Mouse (Mus musculus): Measurements from ENCODE around the gene Esp4. TPM values are rescaled to one million over a fixed set of nuclear protein-coding genes. Genes with fewer than 3 reads are reported as not detected.
"Not testable (repeated sequence)": the region's sequence is repeated elsewhere in the genome, so short reads cannot be mapped to it uniquely, and the experiment has no call there.

Gene Esp4
- total and polyA plus RNA-seq, 3 experiments: not detected

DNA sequence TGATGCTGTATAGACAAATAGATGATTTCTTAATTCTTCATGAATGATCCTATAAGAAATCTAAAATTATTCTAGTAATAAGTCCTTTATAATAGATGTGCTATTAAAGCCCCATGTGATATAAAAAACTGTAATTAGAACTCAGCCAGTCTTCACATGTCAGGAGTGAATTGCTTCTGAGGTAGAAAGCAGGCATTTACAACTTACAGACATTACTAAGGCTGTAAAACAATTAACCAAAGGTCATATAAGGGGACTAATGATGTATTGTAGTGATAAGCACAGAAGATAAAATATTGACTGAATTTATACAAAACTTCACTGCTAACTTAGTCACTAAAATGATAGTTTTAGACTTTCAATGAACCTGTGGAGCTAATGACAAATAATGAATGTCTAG, 7.1 kb upstream of the Esp4 start:
- H3K4me1 ChIP-seq (ENCODE audit: control insufficient read depth in 1 of 2, insufficient read depth in 2 of 2, low read length in 2 of 2): no peaks in the 10 kb centered on the region
- no peak overlapping the region for H3K4me3 ChIP-seq (ENCODE audit: control insufficient read depth in 1 of 2, insufficient read depth in 1 of 2, low read depth in 2 of 2, low read length in 2 of 2)
- no peak overlapping the region for H3K9ac ChIP-seq (ENCODE audit: control insufficient read depth, low read depth, low read length, poor library complexity, severe bottlenecking)
- no peak overlapping the region for H3K27ac ChIP-seq (ENCODE audit: control insufficient read depth, low read depth, low read length)
- H3K9me3 ChIP-seq (replicated peaks; ENCODE audit: insufficient read depth, low read length): no peaks in the 10 kb centered on the region
- no peak for DNase-seq (ENCODE audit: low read depth, low spot score)
- no peaks in the 10 kb centered on the region for H3K36me3 ChIP-seq (ENCODE audit: control insufficient read depth in 1 of 2, insufficient read depth in 2 of 2, low read length in 2 of 2)
- TF ChIP-seq SIN3A (IDR thresholded peaks at IDR 0.05; ENCODE audit: low read length) (no peak), RAD21 (IDR thresholded peaks at IDR 0.05; ENCODE audit: low read depth, low read length) (no peak), TAL1 (IDR thresholded peaks at IDR 0.05; ENCODE audit: low read length) (no peak), NRF1 (IDR thresholded peaks at IDR 0.05; ENCODE audit: insufficient read depth, low read depth, low read length, poor library complexity, severe bottlenecking) (no peak), CHD2 (IDR thresholded peaks at IDR 0.05; ENCODE audit: low read length) (no peak), GABPA (IDR thresholded peaks at IDR 0.05; ENCODE audit: low read depth, low read length) (no peak), ZKSCAN1 (IDR thresholded peaks at IDR 0.05; ENCODE audit: low read depth, low read length) (no peak), SMC3 (IDR thresholded peaks at IDR 0.05; ENCODE audit: low read depth, low read length) (no peak), JUND (IDR thresholded peaks at IDR 0.05; ENCODE audit: low read depth, low read length) (no peak), GATA1 (IDR thresholded peaks at IDR 0.05; ENCODE audit: low read depth, low read length) (no peak), MXI1 (IDR thresholded peaks at IDR 0.05; ENCODE audit: low read depth, low read length) (no peak)
- no peaks in the 10 kb centered on the region for H3K79me2 ChIP-seq (ENCODE audit: control insufficient read depth, insufficient read depth, low read length, poor library complexity)
- no peaks in the 10 kb centered on the region for H3K27me3 ChIP-seq (ENCODE audit: control insufficient read depth in 1 of 2, insufficient read depth in 2 of 2, low read length in 2 of 2)

DNA sequence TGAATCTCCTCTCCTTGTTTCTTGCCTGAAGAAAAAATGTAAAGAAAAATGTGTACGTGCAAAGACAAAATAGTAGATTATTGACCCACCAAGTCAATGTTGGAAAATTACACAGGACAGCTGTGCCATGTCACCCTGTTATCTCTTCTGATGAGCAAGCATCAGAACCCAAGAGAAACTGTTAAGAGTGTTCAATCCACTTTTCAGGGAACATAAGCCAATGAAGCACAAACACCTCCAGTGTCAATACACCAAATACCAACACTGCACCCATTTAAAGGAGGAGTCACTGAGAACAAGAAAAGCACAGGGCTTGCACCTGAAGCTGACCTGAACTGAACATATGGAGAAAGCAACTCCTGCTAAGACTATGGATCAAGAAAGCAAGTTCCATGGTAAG, 33.4 kb downstream of the Esp4 start, which contains the start of gene Esp3:
Gene Esp3 (plus strand): TSS at position 301 of the 400 bp plus-strand sequence.
- H3K4me3 ChIP-seq (ENCODE audit: control insufficient read depth in 1 of 2, insufficient read depth in 1 of 2, low read depth in 2 of 2, low read length in 2 of 2); DNase-seq (ENCODE audit: low read depth, low spot score); H3K9me3 ChIP-seq (replicated peaks; ENCODE audit: insufficient read depth, low read length); H3K36me3 ChIP-seq (ENCODE audit: control insufficient read depth in 1 of 2, insufficient read depth in 2 of 2, low read length in 2 of 2); H3K4me1 ChIP-seq (ENCODE audit: control insufficient read depth in 1 of 2, insufficient read depth in 2 of 2, low read length in 2 of 2); H3K27me3 ChIP-seq (ENCODE audit: control insufficient read depth in 1 of 2, insufficient read depth in 2 of 2, low read length in 2 of 2); H3K79me2 ChIP-seq (ENCODE audit: control insufficient read depth, insufficient read depth, low read length, poor library complexity); H3K27ac ChIP-seq (ENCODE audit: control insufficient read depth, low read depth, low read length); H3K9ac ChIP-seq (ENCODE audit: control insufficient read depth, low read depth, low read length, poor library complexity, severe bottlenecking): not testable (repeated sequence)

Other genes with a start within 250 kb of the Esp4 start
- not detected in 2 replicates for gene Esp8, start 78.6 kb upstream of the Esp4 start, total RNA-seq (2012; rRNA removed)
- not detected for gene Esp8, start 78.6 kb upstream of the Esp4 start, polyA plus RNA-seq (2012; ENCODE audit: insufficient read depth in 1 of 2, insufficient read length in 2 of 2, low read depth in 1 of 2, low replicate concordance in 2 of 2, missing spikeins in 1 of 2)
- gene Esp6, start 37.1 kb upstream of the Esp4 start, total RNA-seq (2012; rRNA removed): not detected in 2 replicates
- gene Esp6, start 37.1 kb upstream of the Esp4 start, polyA plus RNA-seq (2012; ENCODE audit: insufficient read depth in 1 of 2, insufficient read length in 2 of 2, low read depth in 1 of 2, low replicate concordance in 2 of 2, missing spikeins in 1 of 2): not detected
- gene Esp3, start 33.5 kb downstream of the Esp4 start, total RNA-seq (2012; rRNA removed): not detected in 2 replicates
- gene Esp3, start 33.5 kb downstream of the Esp4 start, polyA plus RNA-seq (2012; ENCODE audit: insufficient read depth in 1 of 2, insufficient read length in 2 of 2, low read depth in 1 of 2, low replicate concordance in 2 of 2, missing spikeins in 1 of 2): not detected
- gene Esp1, start 128.5 kb downstream of the Esp4 start, total RNA-seq (2012; rRNA removed): not detected in 2 replicates
- not detected for gene Esp1, start 128.5 kb downstream of the Esp4 start, polyA plus RNA-seq (2012; ENCODE audit: insufficient read depth in 1 of 2, insufficient read length in 2 of 2, low read depth in 1 of 2, low replicate concordance in 2 of 2, missing spikeins in 1 of 2)
- gene Crisp2, start 208.4 kb downstream of the Esp4 start, total RNA-seq (2012; rRNA removed): 1.4 and 2.3 TPM in 2 replicates
- gene Crisp2, start 208.4 kb downstream of the Esp4 start, polyA plus RNA-seq (2012; ENCODE audit: insufficient read depth in 1 of 2, insufficient read length in 2 of 2, low read depth in 1 of 2, low replicate concordance in 2 of 2, missing spikeins in 1 of 2): 1 to 10 TPM in 1 of 2 experiments, not detected in 1; 1.2 TPM
- 17.8 and 24.4 TPM in 2 replicates for gene Rhag, start 212.5 kb downstream of the Esp4 start, total RNA-seq (2012; rRNA removed)
- gene Rhag, start 212.5 kb downstream of the Esp4 start, polyA plus RNA-seq (2012; ENCODE audit: insufficient read depth in 1 of 2, insufficient read length in 2 of 2, low read depth in 1 of 2, low replicate concordance in 2 of 2, missing spikeins in 1 of 2): 10 to 100 TPM in 1 of 2 experiments, not detected in 1; 91.3 TPM